Comparison of ENCODE assay signal across 8 mouse cellular contexts in genomic region chr14:19977271-19978024, GRCm38 (mm10). TPM values are rescaled to one million over a fixed set of nuclear protein-coding genes. Genes with fewer than 3 reads are reported as not detected.
DNase-seq lines count a peak whose midpoint lies in the region; ATAC-seq and TF ChIP-seq lines count a peak whose summit lies in the region.

Gng2 (minus strand) TSS chr14:19977627.

- no peaks in the 10 kb centered on the region for H3K36me3 ChIP-seq in liver, adult 2 months (ENCODE audit: control insufficient read depth, insufficient read depth, low read length)
- no peaks in the 10 kb centered on the region for H3K36me3 ChIP-seq in forebrain, embryonic 12.5 days (replicated peaks)
- H3K36me3 ChIP-seq in intestine, embryonic 16.5 days (ENCODE audit: control insufficient read depth, insufficient read depth, low read length) = no peaks in the 10 kb centered on the region
- no peaks in the 10 kb centered on the region for H3K36me3 ChIP-seq in macrophage (ENCODE audit: inconsistent target)

- WGBS in liver, adult 2 months = 31% methylated on average over 15 of the region's 15 CpGs
- WGBS in bone marrow, adult 2 months = 40% methylated on average over 15 of the region's 15 CpGs
- WGBS in forebrain, embryonic 12.5 days = 8% methylated on average over 15 of the region's 15 CpGs
- 18% methylated on average over 15 of the region's 15 CpGs for WGBS in intestine, embryonic 16.5 days
- 43% methylated on average over 15 of the region's 15 CpGs for WGBS in macrophage (ENCODE audit: missing documents)

- peak within 1 kb of the TSS; percentile 75 for H3K4me3 ChIP-seq in liver, adult 2 months (ENCODE audit: insufficient read depth, low read depth, low read length)
- peak within 1 kb of the TSS; percentile 95 for H3K4me3 ChIP-seq in bone marrow, adult 2 months (replicated peaks; ENCODE audit: control insufficient read depth, low read depth, low read length)
- peak within 1 kb of the TSS; percentile 51 for H3K4me3 ChIP-seq in forebrain, embryonic 12.5 days (replicated peaks)
- peak within 1 kb of the TSS; percentile 55 for H3K4me3 ChIP-seq in intestine, embryonic 16.5 days (ENCODE audit: low read length)
- peak within 1 kb of the TSS; percentile 68 for H3K4me3 ChIP-seq in macrophage (ENCODE audit: inconsistent target)

- no peak for DNase-seq in liver, adult 2 months (ENCODE audit: extremely low read depth, low read depth, low spot score)
- DNase-seq in liver = no peak
- DNase-seq in ovary, postnatal 10 days (ENCODE audit: low spot score) = no peak
- no peak for DNase-seq in yolk sac, embryonic 10.5 days (ENCODE audit: low spot score)

- no peak within 1 kb of the TSS for H3K27ac ChIP-seq in liver, adult 2 months (replicated peaks; ENCODE audit: insufficient read depth, low read depth, low read length)
- peak within 1 kb of the TSS; percentile 73 for H3K27ac ChIP-seq in bone marrow, adult 2 months (ENCODE audit: control insufficient read depth, insufficient read depth, low read depth, low read length, poor library complexity)
- peak within 1 kb of the TSS; percentile 95 for H3K27ac ChIP-seq in forebrain, embryonic 12.5 days
- peak within 1 kb of the TSS; percentile 89 for H3K27ac ChIP-seq in intestine, embryonic 16.5 days (ENCODE audit: low read length)
- H3K27ac ChIP-seq in macrophage = peak within 1 kb of the TSS; percentile 86

- H3K9ac ChIP-seq in liver, adult 2 months (ENCODE audit: low read depth, low read length) = peak within 1 kb of the TSS; percentile 57
- H3K9ac ChIP-seq in forebrain, embryonic 12.5 days = peak within 1 kb of the TSS; percentile 80
- peak within 1 kb of the TSS; percentile 73 for H3K9ac ChIP-seq in intestine, embryonic 16.5 days (ENCODE audit: low read depth, low read length)

- no peak for TF ChIP-seq CTCF in liver, adult 2 months (IDR thresholded peaks at IDR 0.05; ENCODE audit: low read depth, low read length)
- TF ChIP-seq CTCF in bone marrow, adult 2 months (IDR thresholded peaks at IDR 0.05; ENCODE audit: control insufficient read depth, insufficient read depth, low read length) = no peak

- H3K4me2 ChIP-seq in forebrain, embryonic 12.5 days = peak within 1 kb of the TSS; percentile 59
- H3K4me2 ChIP-seq in intestine, embryonic 16.5 days (ENCODE audit: low read depth, low read length) = peak within 1 kb of the TSS; percentile 75

- no peaks in the 10 kb centered on the region for H3K9me3 ChIP-seq in forebrain, embryonic 12.5 days
- H3K9me3 ChIP-seq in intestine, embryonic 16.5 days (ENCODE audit: control insufficient read depth, low read length) = no peaks in the 10 kb centered on the region

- peaks cover 2% of the 10 kb centered on the region; the same call in 1 of the 2 replicates for H3K4me1 ChIP-seq in liver, adult 2 months (ENCODE audit: control insufficient read depth, insufficient read depth, low read length)
- H3K4me1 ChIP-seq in bone marrow, adult 2 months (ENCODE audit: control insufficient read depth, insufficient read depth, low read length) = peaks cover 4% of the 10 kb centered on the region
- peaks cover 32% of the 10 kb centered on the region for H3K4me1 ChIP-seq in forebrain, embryonic 12.5 days
- peaks cover 13% of the 10 kb centered on the region for H3K4me1 ChIP-seq in intestine, embryonic 16.5 days (ENCODE audit: control insufficient read depth, insufficient read depth, low read length)

- no peak for TF ChIP-seq POLR2A in liver, adult 2 months (IDR thresholded peaks at IDR 0.05; ENCODE audit: extremely low read depth, insufficient read depth, low read length)
- TF ChIP-seq POLR2A in bone marrow, adult 2 months (IDR thresholded peaks at IDR 0.05; ENCODE audit: borderline replicate concordance, control insufficient read depth, low read depth, low read length) = no peak

- ATAC-seq in forebrain, embryonic 12.5 days (ENCODE audit: low FRiP score) = peak; percentile 57
- ATAC-seq in intestine, embryonic 16.5 days = peak; percentile 63

- no peaks in the 10 kb centered on the region for H3K79me2 ChIP-seq in liver, adult 2 months (ENCODE audit: control insufficient read depth, insufficient read depth, low read length)
- H3K79me2 ChIP-seq in macrophage (ENCODE audit: inconsistent target) = peaks cover 40% of the 10 kb centered on the region

- no peaks in the 10 kb centered on the region; the same call in none of the 2 replicates for H3K27me3 ChIP-seq in liver, adult 2 months (ENCODE audit: control insufficient read depth, insufficient read depth, low read length)
- no peaks in the 10 kb centered on the region for H3K27me3 ChIP-seq in forebrain, embryonic 12.5 days
- no peaks in the 10 kb centered on the region for H3K27me3 ChIP-seq in intestine, embryonic 16.5 days (replicated peaks; ENCODE audit: control insufficient read depth, insufficient read depth, low read length)

RNA-seq across cellular contexts. Expression of gene Gng2, which starts in this region (rescaled TPM):
- 1.1 and 1.8 TPM in 2 replicates for total RNA-seq in liver, adult 2 months (2014; rRNA removed)
- 0.57 and 0.95 TPM in 2 replicates for polyA plus RNA-seq in liver, adult 2 months (2012; rRNA removed)
- 8.7 and 23.1 TPM in 2 replicates for polyA plus RNA-seq in bone marrow, adult 2 months (2011; ENCODE audit: insufficient read depth, insufficient read length, low replicate concordance, missing spikeins)
- 187 and 202 TPM in 2 replicates for polyA plus RNA-seq in forebrain, embryonic 12.5 days (2016; fragmentation: Nextera tagmentation; extraction: Ambion mirVana)
- polyA plus RNA-seq in intestine, embryonic 16.5 days (2015; fragmentation: Nextera tagmentation; extraction: Ambion mirVana) = 40.5 and 49.1 TPM in 2 replicates
- 10 to 100 TPM in 19 of 26 experiments, 1 to 10 TPM in 7; 4.2 to 66.1 (median 29.6) TPM for total RNA-seq in macrophage (2018; cell fraction: chromatin; rRNA removed)
- total RNA-seq in macrophage (2018; cell fraction: cytosol; rRNA removed) = 100 to 1,000 TPM; 131 to 281 (median 162) TPM
- 100 to 1,000 TPM in 2 of 26 experiments, 10 to 100 TPM in 24; 21.1 to 122 (median 61.1) TPM for total RNA-seq in macrophage (2018; cell fraction: nucleus; rRNA removed)
- 134 to 216 TPM (median 195 TPM) in 3 replicates for polyA plus RNA-seq in macrophage (2018)
